Mouse (Mus musculus) kidney, adult 2 months (tissue): ENCODE data around the gene Gadd45g.

Experiments used
- CTCF ChIP-seq: fragments of 200-500 bp; conservative IDR thresholded peaks from 2 replicates; pipeline ENCODE4 v1.5.1; 2011; ENCODE audit warnings: low read depth, mild to moderate bottlenecking, control low read depth, low read length, moderate library complexity, mixed read lengths; ENCODE audit not compliant: insufficient read depth, insufficient read length
- POLR2A ChIP-seq: fragments of 200-500 bp; IDR thresholded peaks from one replicate; pipeline ENCODE4 v1.6.1; 2011; ENCODE audit warnings: low read depth, low read length, control low read depth

GRCm38 (mm10) chr13:51884250-51884649 is 37.8 kb downstream of the Gadd45g start:
- no peak for TF ChIP-seq POLR2A
- no peak for TF ChIP-seq CTCF
